Mouse (Mus musculus) kidney, postnatal 14 days (tissue): ENCODE measurements at regions not wholly inside any gene's neighbourhood (a gene's known extent, or its start where the extent isn't known, plus 50 kb on each side); places are given as distances from the start of the nearest gene placed in this dataset.
A peak's percentile ranks its signal among the peaks of the same experiment; 100 is the strongest.

ENCODE experiments used
- DNase-seq: peaks from one replicate; pipeline ENCODE4 v3.0.0; 2022; ENCODE audit warnings: mixed read lengths

GRCm38 (mm10) chr10:125164671-125165070, 224.6 kb downstream of the Slc16a7 start:
- DNase-seq: no peak

- no peak for DNase-seq
Measured at GRCm38 (mm10) chr10:125161077-125161476, 228.2 kb downstream of the Slc16a7 start.

GRCm38 (mm10) chr10:125148753-125149152, 240.5 kb downstream of the Slc16a7 start:
- DNase-seq: no peak

- no peak for DNase-seq
Measured at GRCm38 (mm10) chr10:125147239-125147782, 242.0 kb downstream of the Slc16a7 start.

- DNase-seq: no peak
Measured at GRCm38 (mm10) chr10:125146365-125146764, 242.9 kb downstream of the Slc16a7 start.

GRCm38 (mm10) chr10:125145809-125146208, 243.5 kb downstream of the Slc16a7 start:
- no peak for DNase-seq

GRCm38 (mm10) chr10:125121762-125122161, 267.5 kb downstream of the Slc16a7 start:
- no peak for DNase-seq

GRCm38 (mm10) chr10:125114318-125114717, 274.9 kb downstream of the Slc16a7 start:
- DNase-seq: peak; percentile 5

GRCm38 (mm10) chr10:125108986-125109385, 280.3 kb downstream of the Slc16a7 start:
- DNase-seq: no peak

- DNase-seq: no peak
Measured at GRCm38 (mm10) chr10:125084975-125085374, 304.3 kb downstream of the Slc16a7 start.

GRCm38 (mm10) chr10:125072401-125072800, 316.9 kb downstream of the Slc16a7 start:
- no peak for DNase-seq

- DNase-seq: no peak
Measured at GRCm38 (mm10) chr10:125070246-125070645, 319.0 kb downstream of the Slc16a7 start.

GRCm38 (mm10) chr10:125039290-125039689, 350.0 kb downstream of the Slc16a7 start:
- DNase-seq: no peak

- no peak for DNase-seq
Measured at GRCm38 (mm10) chr10:125035631-125036030, 353.6 kb downstream of the Slc16a7 start.

- peak; percentile 13 for DNase-seq
Measured at GRCm38 (mm10) chr10:125028347-125028746, 360.9 kb downstream of the Slc16a7 start.

GRCm38 (mm10) chr10:125026851-125027250, 362.4 kb downstream of the Slc16a7 start:
- DNase-seq: no peak
